Mouse (Mus musculus): Measurements from ENCODE around the gene Rpl23a.
"Not testable (repeated sequence)": the region's sequence is repeated elsewhere in the genome, so short reads cannot be mapped to it uniquely, and the experiment has no call there.

The Rpl23a gene

DNA sequence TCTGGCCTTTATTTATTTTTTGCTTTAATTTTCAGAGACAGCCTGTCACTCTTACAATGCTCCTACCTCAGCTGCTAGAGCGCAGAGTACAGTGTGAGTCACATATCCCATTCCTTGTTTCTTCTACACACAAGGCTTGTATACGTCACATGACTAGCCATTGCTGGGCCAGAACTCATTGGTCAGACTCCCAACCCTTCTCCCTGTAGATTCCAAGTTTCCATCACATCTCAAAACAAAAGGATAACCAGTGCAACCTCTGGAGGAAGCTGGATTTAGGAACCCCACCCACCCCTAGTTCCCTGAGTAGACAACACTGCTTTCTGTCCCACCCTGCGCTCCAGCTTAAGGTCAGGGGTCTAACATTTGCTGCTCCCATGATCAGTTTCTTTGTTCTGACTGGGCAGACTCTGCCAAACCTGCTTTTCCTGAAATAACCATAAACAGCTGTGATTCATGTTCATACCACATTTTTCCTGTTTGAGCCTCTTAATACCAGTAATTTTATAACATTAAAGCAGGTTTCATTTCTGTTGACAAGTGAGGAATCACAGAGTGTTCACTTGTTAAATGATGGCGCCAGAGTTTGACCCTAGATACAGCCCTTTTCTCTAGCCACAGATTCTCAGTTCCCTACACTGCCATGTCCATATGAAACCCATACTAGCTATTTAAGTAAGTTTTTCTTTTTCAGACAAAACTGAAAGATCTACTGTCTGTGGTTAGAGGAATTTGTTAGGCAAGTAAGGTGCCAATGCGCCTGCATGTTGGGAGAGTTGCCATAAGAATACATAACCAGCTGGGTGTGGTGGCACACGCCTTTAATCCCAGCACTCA is 36.5 kb downstream of the Rpl23a start:
- DNase-seq (ENCODE audit: low spot score in 2 of 2), result no peak

DNA sequence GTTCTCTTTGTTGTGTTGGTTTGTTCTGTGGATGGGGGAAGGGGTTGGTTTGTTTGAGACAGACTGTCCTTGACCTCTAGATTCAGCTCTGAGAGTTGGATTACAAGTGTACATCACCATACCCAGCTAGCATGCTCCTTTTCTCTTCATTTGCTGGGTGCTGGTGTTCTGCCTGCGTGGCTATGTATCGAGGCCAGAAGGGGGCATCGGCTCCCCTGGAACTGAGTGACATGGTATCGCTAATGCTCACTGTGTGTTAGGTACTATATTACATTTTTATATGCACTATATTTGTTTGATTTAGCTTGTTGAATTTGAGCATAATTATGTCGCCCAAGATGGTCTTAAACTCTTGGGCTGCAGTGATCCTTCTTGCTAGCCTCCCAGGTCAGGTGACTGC is 37.2 kb downstream of the Rpl23a start:
- DNase-seq (ENCODE audit: low spot score in 2 of 2), result no peak

DNA sequence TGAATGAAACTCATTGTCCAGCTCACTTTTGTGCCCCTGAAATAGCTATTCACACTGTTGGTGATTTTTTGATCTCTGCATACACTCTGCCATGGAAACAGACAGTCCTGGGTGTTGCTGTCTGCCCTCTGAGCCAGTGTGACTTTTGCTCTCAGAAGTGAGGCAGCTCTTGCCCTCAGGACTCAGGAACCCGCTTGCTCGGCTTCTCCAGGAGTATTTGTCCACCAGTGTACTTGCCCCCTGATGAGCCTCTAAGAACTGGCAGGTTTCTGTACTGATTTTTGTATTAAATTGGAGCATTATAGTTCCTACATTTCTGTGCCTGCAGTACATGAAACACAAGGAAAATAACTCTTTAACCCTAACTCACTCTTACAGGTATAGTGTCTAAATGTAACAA is 39.9 kb downstream of the Rpl23a start:
- DNase-seq (ENCODE audit: low spot score in 2 of 2), result no peak

DNA sequence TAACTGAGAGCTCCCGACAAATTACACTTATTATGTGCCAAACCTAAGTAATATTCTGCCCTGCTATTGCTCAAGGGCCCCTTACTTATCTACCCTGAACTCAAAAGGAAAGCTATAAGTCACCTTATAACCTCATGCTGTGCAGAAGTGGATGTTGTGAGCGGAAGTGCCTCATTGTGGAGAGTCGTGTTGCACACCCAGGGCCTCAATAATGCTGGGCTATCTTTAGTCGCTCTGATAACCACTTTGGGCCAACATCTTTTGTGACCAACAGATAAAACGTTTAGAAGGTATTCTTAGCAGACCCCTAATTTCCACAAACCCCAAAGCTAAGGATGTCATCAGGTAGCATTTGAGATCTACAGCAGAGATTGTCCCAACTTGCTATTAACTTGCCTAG is 42.7 kb downstream of the Rpl23a start:
- no peak for DNase-seq (ENCODE audit: low spot score in 2 of 2)

DNA sequence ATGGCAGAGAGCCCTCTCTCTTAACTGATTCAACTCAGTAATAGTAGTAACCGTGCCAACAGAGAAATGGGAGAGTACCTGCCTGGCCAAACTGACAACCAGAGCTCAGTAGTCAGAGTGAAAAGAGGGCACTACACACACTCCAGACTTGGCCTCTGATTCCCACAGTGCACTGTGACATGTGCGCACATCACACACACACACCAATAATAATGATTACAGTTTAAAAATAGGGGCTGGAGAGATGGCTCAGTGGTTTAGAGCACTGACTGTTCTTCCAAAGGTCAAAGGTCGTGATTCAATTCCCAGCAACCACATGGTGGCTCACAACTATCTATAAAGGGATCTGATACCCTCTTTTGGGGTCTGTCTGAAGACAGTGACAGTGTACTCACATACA is 45.4 kb downstream of the Rpl23a start:
- no peak for DNase-seq (ENCODE audit: low spot score in 2 of 2)

DNA sequence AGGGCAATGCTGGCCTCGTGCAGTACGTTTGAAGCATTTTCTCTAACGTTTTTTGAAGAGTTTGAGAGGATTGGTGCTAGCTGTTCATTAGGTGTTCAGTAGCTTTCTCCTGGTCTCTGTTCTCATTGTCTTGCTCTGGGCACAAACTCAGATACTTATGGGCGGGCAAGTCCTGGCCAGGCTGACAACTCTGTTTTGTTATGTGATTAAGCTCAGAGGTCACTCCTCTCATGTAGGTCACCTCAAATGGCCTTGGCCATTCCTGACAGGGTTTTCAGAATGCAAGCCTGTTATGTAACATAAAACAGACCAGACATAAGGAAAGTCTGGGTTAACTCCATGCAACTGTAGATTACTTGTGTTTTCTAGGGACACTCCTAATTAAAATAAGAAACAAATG is 45.8 kb downstream of the Rpl23a start:
- no peak for DNase-seq (ENCODE audit: low spot score in 2 of 2)

DNA sequence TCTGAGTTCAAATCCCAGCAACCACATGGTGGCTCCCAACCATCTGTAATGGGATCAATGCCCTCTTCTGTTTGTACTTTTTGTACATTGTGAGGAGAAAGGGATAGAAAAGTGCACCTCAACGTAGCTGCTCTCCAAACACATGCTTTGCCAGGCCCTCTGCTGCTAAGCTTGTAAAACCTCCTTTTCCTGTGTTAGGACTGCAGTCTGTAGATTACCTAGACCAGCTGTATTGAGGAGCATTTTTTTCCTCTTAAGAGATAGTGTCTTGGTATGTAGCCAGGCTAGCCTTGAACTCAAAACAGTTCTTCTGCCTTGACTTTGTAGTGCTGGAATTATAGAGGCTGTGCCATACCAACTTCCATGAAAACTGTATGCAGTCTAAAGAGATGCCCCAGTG is 47.3 kb downstream of the Rpl23a start:
- DNase-seq (ENCODE audit: low spot score in 2 of 2), result no peak

DNA sequence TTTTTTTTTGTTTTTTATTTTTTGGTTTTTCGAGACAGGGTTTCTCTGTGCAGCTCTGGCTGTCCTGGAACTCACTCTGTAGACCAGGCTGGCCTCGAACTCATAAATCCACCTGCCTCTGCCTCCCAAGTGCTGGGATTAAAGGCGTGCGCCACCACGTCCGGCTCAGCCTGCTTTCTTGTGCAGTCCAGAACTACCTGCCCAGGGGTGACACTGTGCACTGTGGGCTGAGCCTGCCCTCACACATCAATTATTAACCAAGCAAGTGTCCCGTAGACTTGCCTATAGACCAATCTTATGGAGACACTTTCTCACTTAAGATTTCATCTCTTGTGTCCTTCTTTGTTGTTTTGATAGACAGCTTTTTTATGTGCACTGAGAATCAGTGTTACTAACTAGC is 48.1 kb downstream of the Rpl23a start:
- DNase-seq (ENCODE audit: low spot score in 2 of 2), result not testable (repeated sequence)

DNA sequence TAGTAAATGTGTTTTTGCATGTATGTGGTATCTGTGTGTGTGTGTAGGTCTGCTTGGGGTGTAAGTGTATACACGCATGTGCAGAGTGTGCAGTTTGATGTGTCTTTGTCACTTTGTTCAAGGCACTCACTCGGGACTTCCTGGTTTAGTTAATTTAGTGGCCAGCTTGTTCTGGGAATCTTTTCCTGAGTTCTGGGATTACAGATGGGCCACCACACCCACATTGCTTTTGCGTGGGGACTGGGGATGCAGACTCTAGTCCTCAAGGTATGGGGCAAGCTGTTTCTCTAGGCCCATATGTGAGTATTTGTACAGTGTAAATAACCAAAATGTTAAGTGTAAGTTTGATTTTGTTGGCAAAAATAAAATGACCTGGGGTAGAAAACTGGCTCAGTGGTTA is 49.0 kb downstream of the Rpl23a start:
- DNase-seq (ENCODE audit: low spot score in 2 of 2), result no peak

DNA sequence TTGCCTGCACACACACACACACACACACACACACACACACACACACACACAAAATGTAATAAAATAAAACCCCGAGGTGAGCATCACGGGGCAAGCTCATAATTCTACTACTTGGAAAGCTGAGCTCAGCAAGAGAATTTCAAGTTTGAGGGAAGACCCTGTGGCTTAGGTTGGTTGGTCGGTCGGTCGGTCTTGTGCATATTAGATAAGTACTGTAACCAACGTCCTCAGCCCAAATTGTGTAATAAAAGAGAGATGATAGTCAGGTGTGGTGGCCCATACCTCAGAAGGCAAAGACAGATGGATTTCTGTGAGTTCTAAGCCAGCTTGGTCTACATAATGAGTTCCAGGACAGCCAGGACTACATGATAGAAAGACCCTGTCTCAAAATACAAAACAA is 49.5 kb downstream of the Rpl23a start:
- no peak for DNase-seq (ENCODE audit: low spot score in 2 of 2)

All from frontal cortex, postnatal 36 days (tissue).